Mouse (Mus musculus) lung, embryonic 16.5 days (tissue): ENCODE results near the gene Gspt1. TPM values are rescaled to one million over a fixed set of nuclear protein-coding genes. Genes with fewer than 3 reads are reported as not detected.
A peak's percentile ranks its signal among the peaks of the same experiment; 100 is the strongest.

Experiments
- ATAC-seq: fragments of 200-750 bp; cut with Nextera tagmentation; 2 replicates; pipeline ENCODE4 v1.8.0; 2017; ENCODE audit warnings: low read depth, mild to moderate bottlenecking, moderate library complexity
- H3K27ac ChIP-seq: fragments of 300-500 bp; sonication (generic); 2 replicates; pipeline ENCODE4 v1.5.1; 2014; ENCODE audit warnings: mild to moderate bottlenecking, control low read depth, low read length
- H3K27me3 ChIP-seq: fragments of 300-500 bp; sonication (generic); 2 replicates; pipeline ENCODE4 v1.6.1; 2014; ENCODE audit warnings: low read depth, low read length, mixed read lengths; ENCODE audit not compliant: control insufficient read depth, insufficient read depth
- H3K36me3 ChIP-seq: fragments of 300-500 bp; sonication (generic); 2 replicates; pipeline ENCODE4 v1.6.1; 2014; ENCODE audit warnings: low read length; ENCODE audit not compliant: control insufficient read depth, insufficient read depth
- H3K4me1 ChIP-seq: fragments of 300-500 bp; sonication (generic); replicated peaks from 2 replicates; pipeline ENCODE4 v1.6.1; 2014; ENCODE audit warnings: low read length, mixed read lengths; ENCODE audit not compliant: control insufficient read depth, insufficient read depth
- H3K4me2 ChIP-seq: fragments of 300-500 bp; sonication (generic); 2 replicates; pipeline ENCODE4 v1.6.1; 2014; ENCODE audit warnings: low read depth, low read length, control low read depth
- H3K4me3 ChIP-seq: fragments of 300-500 bp; sonication (generic); 2 replicates; pipeline ENCODE4 v1.5.1; 2014; ENCODE audit warnings: mild to moderate bottlenecking, low read length, control low read depth
- H3K9ac ChIP-seq: fragments of 300-500 bp; sonication (generic); 2 replicates; pipeline ENCODE4 v1.6.1; 2014; ENCODE audit warnings: low read length, control low read depth
- H3K9me3 ChIP-seq: fragments of 300-500 bp; sonication (generic); 2 replicates; pipeline ENCODE4 v1.6.1; 2016; ENCODE audit warnings: low read length; ENCODE audit not compliant: control insufficient read depth
- WGBS: fragments of 180-500 bp; shearing (Covaris S2); extraction: QIAGEN DNeasy Blood & Tissue Kit; methylation state at CpG from one replicate; pipeline ENCODE4 v1.1.7; 2014; 5-methylcytosine and 5-hydroxymethylcytosine counted together
- microRNA counts: library from miRNA; unstranded; fragments of <30 nt; microRNA quantifications from one replicate; lab custom pipeline; 2016
- microRNA-seq: library from miRNA; unstranded; fragments of <30 nt; microRNA quantifications from one replicate; pipeline ENCODE4, GENCODE M21; 2016
- polyA plus RNA-seq: library from polyadenylated mRNA; unstranded; fragments of >200 nt; fragmentation: Nextera tagmentation; extraction: Ambion mirVana; gene quantifications from 2 replicates; pipeline ENCODE4 v1.2.1, GENCODE M21; 2015

The Gspt1 gene
- polyA plus RNA-seq, 1 experiment from 2014 or later = 60.1 TPM

DNA sequence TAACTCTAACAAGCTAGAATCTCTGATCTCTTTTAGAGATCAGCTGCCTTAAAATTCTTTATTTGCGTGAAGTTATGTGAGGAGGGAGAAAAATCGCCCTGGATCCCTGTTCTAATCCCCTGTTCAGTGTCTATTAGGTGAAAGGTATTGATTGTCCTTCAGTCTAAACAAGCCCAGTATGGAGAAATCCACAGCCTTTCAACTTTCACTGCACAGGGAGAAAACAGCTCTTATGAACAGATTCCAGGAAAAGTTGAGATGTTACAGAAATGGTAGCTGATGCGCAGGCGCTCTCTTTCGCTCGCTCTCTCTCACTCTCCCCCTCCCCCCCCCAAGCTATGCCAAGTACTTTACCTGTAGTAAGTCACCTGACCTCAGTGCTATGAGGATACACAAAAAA, 82.4 kb downstream of the Gspt1 start:
- Histone ChIP-seq H3K4me2 (no peak overlapping the region), H3K9me3 (no peaks in the 10 kb centered on the region), H3K4me3 (no peak overlapping the region), H3K4me1 (peaks cover 5% of the 10 kb centered on the region), H3K27me3 (no peaks in the 10 kb centered on the region), H3K27ac (no peak overlapping the region), H3K36me3 (no peaks in the 10 kb centered on the region), H3K9ac (no peak overlapping the region)
- no peak for ATAC-seq
- WGBS = 82% methylated on average over 6 of the region's 6 CpGs

MicroRNA genes within 50 kb of the gene (microRNA counts, 519-probe panel; counts per million panel counts)
- not detected for microRNA mmu-miR-1945 (lab: Ali Mortazavi, UCI)

Small RNA genes within 50 kb of the gene (microRNA-seq; reads per million reads assigned to microRNA genes)
- gene Mir1945 = 2.6 reads per million, percentile 6 among the genes with 10 or more reads in this experiment

Other genes with a start within 250 kb of the Gspt1 start
- 42.9 and 46.1 TPM in 2 replicates for gene Snn, start 193.4 kb downstream of the Gspt1 start, polyA plus RNA-seq
- gene Litaf, start 188.2 kb downstream of the Gspt1 start, polyA plus RNA-seq = 110 and 111 TPM in 2 replicates
- 30.1 and 30.8 TPM in 2 replicates for gene Txndc11, start 119.7 kb downstream of the Gspt1 start, polyA plus RNA-seq
- gene Zc3h7a, start 77.9 kb downstream of the Gspt1 start, polyA plus RNA-seq = 107 and 109 TPM in 2 replicates
- gene Rsl1d1, start 51.0 kb downstream of the Gspt1 start, polyA plus RNA-seq = 138 and 144 TPM in 2 replicates
- gene Tnfrsf17, start 59.5 kb upstream of the Gspt1 start, polyA plus RNA-seq = not detected in 2 replicates
- gene Snx29, start 68.6 kb upstream of the Gspt1 start, polyA plus RNA-seq = 11.4 and 16.2 TPM in 2 replicates